Mouse (Mus musculus) kidney, adult 2 months (tissue): Measurements from ENCODE around the gene Fbxo40.

ENCODE experiments used
- CTCF ChIP-seq: fragments of 200-500 bp; conservative IDR thresholded peaks from 2 replicates; pipeline ENCODE4 v1.5.1; 2011; ENCODE audit warnings: low read depth, mild to moderate bottlenecking, control low read depth, low read length, moderate library complexity, mixed read lengths; ENCODE audit not compliant: insufficient read depth, insufficient read length
- POLR2A ChIP-seq: fragments of 200-500 bp; IDR thresholded peaks from one replicate; pipeline ENCODE4 v1.6.1; 2011; ENCODE audit warnings: low read depth, low read length, control low read depth

- no peak for TF ChIP-seq POLR2A
- TF ChIP-seq CTCF = no peak
These were observed 19.0 kb upstream of the Fbxo40 start for GRCm38 (mm10) chr16:37009262-37009661.
